Mouse (Mus musculus): ENCODE results near the gene Npas3. TPM values are rescaled to one million over a fixed set of nuclear protein-coding genes. Genes with fewer than 3 reads are reported as not detected.

The Npas3 gene
- total RNA-seq, 2 experiments from 2014 or later = not detected

DNA sequence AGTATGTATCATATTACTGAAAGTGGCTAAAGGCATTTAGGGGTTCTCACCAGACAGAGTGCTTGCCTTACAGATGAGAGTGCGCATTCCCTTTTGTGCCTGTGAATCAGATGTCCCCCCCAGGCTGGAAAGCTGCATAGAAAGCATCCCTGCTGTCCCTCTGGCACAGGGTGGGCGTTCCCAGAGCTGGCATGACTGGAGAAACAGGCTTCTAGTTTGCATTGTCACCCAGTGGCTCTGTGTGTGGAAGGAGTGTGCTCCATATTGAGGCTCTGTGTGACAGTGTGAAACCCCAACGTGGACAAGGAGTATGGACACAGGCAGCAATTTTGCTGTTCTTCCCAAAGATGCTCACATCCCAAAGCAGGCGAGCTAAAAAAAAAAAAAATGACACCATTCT, 515.7 kb downstream of the Npas3 start:
- no peak for ATAC-seq (replicated peaks; ENCODE audit: poor library complexity)

DNA sequence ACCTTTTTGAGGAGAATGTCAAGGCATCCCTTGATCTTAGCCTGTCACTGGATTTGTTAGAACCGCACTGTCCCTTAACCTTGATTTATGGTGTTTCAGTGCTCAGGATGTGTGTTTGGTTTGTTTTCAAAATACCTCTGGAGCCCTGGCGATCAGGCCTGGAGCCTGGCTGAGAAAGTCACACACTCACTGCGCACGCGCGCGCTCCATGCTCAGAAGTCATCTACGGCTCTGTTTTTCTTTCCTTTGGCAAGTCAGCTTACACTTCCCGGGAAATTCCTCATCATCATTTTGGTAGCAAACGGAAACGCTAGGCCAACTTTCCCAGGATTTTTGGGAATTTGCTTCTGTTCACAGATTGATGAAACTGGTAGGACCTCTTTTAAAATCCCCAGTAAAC, 519.9 kb downstream of the Npas3 start:
- ATAC-seq (replicated peaks; ENCODE audit: poor library complexity) = no peak

DNA sequence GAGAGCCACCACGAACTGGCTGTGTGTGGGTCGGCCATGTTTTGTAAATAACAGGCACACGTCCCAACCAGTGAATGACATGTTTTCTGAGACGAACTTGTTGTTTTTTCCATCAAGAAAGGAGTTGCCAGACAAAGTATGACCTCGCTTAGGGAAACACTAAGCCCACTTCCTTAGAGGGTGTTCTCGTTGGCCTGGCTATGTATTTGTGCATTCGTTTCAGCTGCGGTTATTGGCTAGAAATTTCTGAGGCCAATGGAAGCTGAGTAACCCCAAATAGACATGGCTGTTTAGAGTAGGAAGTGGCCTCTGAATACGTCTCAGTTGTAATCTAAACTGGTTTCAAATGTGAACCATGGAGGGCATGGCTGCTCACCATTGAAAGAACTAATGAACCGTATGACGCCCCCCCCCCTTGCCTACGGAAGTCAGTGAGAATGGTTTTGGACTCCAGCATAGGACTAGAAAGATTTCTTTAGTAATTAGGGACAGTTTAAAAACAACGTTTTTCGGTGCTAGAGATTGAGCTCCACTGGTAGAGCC, 523.0 kb downstream of the Npas3 start:
- ATAC-seq (replicated peaks; ENCODE audit: poor library complexity) = no peak

DNA sequence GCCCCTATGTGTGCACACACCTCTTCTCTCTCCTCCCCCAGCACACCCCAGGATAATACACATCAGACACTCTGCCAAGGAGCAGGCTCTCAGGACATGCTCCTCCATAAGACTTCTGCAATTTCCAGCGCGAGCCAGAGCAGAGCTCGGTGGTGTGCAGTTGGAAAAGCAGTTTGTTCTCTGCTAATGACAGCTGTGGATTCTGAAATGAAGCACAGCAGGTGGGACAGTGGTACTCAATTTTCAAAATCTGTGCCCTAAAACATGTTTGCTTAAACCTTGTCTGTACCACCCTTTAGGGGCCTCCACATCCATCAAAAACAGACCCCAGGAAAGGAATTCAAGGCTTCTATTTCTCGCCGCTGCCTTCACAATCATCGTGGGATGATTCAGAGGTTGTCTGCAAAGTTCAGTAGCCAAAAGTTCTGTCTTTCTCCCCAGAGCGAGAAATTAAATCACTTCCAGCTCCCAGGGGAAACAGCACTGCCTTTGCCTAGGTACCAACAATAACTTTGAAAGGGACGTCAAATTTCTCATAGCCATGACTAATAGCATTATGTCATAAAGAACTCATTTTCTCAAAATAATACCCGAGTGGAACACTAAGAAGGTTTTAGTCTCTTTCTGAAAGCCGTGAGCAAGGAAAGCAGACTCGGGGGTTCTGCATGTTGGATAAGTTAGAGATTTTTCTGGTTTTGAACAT, 533.5 kb downstream of the Npas3 start:
- ATAC-seq (replicated peaks; ENCODE audit: poor library complexity) = no peak

DNA sequence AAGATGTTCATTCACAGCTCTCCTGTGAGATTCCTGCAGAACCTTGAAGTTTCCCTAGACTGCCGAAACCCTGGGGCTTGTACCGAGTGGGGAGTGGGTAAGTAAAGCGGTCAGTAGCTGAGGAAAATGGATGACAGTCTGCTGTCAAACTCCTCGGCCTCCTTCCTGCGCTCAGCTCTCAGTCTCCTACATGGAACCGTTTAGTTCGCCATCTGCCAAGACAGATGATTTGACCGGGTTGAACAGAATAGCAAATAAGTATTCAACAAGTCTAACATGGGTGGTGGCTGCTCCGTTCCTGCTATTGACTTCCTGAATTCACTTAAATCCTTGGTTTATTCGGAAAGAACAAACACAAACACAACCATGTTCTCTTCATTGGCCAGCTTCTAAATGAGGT, 541.0 kb downstream of the Npas3 start:
- no peak for ATAC-seq (replicated peaks; ENCODE audit: poor library complexity)

DNA sequence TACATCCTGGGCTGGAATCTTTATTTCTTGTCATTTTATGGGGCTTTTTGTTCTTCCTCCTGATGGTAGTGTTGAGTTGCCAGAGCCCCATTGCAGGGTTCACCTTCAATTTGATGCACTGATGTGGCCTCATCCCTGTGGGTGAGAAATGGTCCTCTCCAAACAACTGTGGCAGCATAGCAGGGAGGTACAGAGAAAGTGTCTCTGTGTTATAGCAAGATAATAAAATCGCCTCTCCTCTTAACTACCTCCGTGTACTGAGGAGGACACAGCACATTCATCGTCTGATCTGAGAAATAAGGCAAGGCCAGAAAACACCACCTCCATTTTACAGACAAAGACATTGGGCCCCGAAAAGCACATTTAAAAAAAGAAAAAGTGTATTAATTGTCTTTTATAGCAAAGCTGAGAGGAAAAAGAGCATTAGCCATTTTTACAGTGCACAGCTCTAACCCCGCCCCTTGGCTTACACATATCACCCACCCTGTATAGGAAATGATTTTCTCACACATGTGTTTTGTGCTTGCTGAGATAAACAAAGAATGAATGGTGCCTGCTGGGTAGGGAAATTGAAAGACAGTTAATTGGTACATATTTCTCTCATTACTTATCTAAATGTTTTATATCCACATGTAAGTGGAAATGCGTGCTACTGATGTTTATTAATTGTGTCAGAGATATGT, 546.4 kb downstream of the Npas3 start:
- ATAC-seq (replicated peaks; ENCODE audit: poor library complexity) = no peak

DNA sequence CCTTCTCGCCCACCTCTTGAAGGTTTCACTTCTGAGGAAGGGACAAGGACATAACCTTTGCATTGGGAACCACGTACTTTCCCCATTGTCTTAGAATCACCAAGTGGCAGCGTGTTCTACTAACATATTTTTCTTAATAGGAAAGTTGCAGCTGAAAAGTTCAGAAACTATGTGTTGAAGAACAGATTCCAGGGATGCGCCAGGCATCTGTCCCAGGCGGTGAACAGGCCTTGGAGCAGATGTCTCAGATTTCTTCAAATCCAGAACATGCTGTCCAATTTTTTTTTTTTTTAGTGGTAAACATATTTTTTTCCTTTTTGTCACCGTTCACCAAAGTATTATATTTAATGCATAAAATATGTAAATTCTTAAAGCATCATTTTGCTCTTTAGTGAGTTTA, 553.4 kb downstream of the Npas3 start:
- no peak for ATAC-seq (replicated peaks; ENCODE audit: poor library complexity)

DNA sequence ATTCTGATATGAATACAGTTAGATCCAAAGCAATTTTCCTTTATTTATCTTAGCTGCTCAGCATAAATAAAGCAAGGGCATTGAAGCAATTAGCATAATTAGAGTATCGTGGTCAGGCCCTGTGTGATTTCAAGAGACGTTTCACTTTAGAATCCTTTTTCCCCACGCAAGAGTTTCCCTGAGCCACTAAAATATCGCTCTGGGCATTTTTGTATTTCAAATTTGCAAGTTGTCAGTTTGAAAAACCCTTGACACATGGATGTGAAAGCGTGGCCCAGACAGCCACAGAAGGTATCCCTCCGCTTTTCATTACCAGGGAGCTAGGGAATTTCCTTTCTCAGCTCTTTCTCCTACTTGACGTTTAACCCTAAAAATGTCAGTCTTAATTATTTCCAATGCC, 553.9 kb downstream of the Npas3 start:
- no peak for ATAC-seq (replicated peaks; ENCODE audit: poor library complexity)

DNA sequence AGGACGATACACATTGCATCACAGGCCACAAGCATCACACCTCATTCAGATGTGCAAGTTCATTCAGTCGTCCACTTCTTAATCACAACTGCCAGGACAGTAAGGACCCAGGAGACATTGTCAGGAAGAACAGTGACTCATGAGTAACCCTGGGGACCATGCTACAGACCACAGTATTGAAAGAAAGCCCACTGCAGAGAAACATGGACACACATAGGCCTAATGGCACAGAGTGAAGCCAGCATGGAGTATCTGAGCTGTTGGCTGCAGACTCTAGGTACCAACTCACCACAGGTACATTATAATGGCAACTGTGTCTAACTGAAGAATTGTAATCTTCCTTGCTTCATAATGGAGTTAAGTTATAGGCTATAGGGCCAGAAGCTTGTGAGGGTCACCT, 561.6 kb downstream of the Npas3 start:
- no peak for ATAC-seq (replicated peaks; ENCODE audit: poor library complexity)

DNA sequence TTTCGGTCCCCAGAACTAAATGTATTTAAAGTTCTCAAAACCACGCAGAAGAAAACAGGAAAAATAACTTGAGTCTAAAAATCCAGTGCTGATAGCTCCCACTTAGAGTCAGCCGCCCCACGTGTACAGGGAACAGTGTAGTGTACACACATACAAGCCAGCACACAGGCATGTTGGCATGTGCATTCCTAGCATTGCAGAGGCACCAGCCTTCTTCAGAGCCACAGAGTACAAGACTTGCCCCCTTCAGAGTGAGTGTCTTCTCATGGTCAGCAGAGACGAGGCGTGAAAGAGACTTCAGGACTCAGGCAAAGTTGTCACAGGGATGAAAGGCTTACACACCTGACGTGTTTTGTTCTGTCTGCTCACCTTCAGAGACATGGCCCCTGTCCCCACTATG, 565.8 kb downstream of the Npas3 start:
- ATAC-seq (replicated peaks; ENCODE audit: poor library complexity) = no peak

DNA sequence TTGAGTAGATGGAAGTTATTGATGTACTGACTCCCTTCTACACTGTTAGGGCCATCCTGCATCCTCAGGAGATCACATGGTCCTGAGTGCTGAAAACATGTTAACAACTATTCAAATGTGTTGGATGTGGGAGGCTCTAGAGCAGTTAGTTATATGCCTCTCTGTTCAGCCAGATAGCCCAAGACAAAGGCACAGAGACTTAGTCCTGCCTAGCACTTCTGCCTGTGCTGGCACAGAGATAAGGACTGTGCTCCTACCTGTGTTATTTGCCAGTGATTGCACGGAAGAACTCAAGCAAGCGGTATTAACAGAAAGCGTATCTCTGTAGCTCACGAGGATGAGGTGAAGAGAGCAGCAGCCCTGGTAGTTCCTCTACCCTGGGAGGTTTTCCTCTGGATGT, 571.5 kb downstream of the Npas3 start:
- ATAC-seq (replicated peaks; ENCODE audit: poor library complexity) = no peak

DNA sequence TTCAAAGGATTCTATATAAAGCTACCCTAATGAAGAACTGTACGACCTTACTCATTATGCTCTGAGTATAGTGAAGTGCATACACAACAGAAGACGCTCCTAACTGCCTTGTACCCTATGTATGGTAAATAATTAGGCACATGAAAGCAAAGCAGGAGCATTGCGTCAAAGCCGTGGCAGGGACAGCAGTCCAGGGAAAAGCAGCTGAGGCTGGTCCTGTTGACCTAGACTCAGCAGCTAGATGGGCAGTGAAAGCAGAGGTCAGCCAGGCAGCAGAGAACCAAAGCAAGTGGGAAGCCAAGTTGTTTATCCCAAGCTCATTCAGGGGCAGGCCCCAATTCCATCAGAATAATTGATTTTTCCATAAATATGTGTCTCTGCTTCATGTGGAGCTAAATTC, 574.4 kb downstream of the Npas3 start:
- no peak for ATAC-seq (replicated peaks; ENCODE audit: poor library complexity)

DNA sequence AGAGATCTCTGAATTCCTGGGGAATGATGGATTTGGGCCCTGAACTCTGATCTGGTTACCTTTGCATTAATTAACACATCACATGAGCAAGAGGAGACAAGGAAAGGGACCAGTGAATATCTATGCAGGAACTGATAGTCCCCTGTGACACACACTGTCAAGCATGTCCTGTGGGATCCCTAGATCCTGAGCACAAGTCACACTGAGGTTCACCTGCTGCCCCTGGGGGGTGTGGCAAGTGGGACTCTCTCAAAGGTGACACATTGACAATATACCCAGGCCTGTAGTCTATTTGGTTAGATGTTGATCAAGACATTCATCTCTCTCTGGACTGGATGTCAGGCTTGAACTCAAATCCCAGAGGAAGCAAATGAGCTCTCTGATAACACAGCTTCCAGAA, 576.8 kb downstream of the Npas3 start:
- ATAC-seq (replicated peaks; ENCODE audit: poor library complexity) = no peak

DNA sequence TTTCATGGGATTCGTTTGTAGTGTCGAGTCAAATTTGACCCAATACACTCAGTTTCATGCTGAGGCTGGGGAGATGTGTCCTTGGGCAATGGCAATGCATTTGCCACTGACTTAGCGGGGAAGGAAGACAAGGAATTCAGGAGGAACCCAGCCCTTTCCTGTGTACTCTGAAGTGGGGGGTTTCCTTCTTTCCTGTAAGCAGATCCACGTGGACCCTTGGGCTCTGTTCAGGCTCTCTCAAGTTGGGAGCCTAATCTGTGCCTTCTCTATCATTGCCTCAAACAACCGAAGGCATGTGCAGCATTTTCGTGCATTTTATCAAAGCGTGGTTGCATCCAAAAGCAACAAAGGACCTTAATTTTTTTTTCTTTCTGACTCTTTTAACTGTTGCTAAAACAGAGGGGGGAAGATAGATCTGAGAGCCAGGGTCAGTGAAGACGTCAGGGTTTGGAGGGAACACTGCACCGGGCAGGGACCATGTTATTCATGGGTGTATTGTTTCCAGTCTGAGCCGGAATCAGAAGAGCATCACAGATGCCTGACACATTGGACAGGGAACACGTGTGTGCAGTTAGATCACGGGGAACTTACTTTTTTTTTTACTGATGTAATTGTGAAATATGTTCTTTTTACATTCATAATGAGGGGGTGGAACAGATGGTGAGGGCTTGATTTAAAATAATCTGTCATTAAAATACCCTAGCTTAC, 577.6 kb downstream of the Npas3 start:
- ATAC-seq (replicated peaks; ENCODE audit: poor library complexity) = no peak

DNA sequence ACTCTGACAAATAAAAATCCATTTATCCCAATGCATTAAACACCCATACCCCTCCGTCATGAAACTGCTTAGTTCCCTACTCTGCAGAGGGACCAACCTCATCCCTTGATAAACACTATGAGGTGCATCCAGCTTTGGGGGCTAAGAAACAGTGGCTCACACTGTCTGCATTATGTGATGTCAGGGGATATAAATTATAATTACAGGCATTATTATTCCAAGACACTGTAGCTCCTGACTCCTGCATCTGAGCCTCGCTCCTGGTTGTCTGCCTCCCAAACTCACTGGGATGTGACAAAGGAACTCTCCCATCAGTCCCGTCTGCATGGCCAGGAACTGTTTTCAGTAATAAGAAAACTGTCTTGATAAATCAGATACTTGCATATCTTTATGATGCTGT, 578.3 kb downstream of the Npas3 start:
- no peak for ATAC-seq (replicated peaks; ENCODE audit: poor library complexity)

DNA sequence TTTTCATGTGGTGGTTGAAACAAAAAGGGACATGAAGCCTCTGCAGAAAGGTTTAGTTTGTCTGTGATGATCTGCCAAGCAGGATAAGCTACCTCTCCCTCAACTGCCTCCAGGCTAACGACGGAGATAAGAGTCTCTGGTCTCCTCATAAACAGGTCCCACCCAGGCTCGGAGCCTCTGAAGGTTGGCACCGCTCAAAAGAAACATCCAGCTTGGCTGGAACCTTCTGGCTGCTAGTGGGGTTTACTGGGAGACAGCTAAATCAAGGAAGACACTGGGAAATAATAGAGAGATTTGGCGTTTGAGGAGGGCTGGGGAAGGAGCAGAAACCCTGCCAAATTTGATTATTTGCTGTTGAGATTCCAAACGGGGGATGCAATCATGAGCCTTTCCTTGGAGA, 584.1 kb downstream of the Npas3 start:
- ATAC-seq (replicated peaks; ENCODE audit: poor library complexity) = no peak; the same call in 1 of the 2 replicates

DNA sequence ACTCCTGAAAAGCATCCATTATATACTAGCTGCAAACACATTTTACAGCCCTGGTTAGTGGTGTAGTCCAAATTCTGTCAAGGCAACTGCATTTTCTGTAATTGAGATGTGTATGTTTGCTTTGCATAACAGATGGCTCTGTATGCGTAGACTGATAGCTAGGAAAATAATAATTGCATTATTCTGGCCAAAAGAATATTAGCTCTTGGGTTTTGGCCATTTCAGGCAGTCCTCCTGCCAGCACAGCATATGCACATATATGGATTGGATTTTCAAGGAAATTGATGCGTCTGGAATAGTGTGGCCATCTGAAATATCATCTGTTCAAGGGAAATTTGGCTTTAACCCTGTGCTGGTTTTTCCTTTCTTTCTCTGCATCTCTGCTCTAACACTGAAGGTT, 584.9 kb downstream of the Npas3 start:
- no peak for ATAC-seq (replicated peaks; ENCODE audit: poor library complexity)

DNA sequence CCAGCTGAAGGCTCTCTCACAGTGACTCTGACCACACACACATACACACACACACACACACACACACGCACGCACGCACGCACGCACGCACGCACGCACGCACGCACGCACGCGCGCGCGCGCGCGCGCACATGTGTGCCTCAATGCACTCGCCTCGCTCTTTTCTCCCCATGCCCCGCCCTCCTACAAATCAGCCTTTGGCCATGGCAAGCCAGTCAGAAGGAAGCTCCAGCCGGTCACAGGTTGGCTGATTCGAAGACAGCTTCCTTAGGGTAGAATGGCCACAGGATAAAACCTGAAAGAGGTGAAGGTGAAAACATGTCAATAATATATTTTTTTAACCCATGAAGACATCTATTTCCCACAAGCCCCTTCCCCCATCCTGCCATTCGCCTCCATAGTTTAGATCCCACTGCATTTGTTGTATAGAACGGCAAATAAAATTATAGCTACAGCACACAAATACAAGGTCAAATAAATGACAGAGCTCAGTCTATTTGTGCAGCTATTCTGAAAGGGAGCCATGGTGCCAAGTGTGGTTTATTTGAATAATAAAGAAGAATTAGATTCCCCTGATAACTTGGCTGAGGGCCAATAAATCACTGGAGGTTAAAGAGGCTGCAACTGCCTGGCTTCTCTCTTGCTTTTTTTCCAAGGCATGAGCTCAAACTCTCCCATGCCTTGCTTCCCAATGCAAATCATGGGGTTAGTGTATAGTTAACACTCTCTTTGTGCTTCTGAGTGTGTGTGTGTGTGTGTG, 587.7 kb downstream of the Npas3 start:
- no peak for ATAC-seq (replicated peaks; ENCODE audit: poor library complexity)

DNA sequence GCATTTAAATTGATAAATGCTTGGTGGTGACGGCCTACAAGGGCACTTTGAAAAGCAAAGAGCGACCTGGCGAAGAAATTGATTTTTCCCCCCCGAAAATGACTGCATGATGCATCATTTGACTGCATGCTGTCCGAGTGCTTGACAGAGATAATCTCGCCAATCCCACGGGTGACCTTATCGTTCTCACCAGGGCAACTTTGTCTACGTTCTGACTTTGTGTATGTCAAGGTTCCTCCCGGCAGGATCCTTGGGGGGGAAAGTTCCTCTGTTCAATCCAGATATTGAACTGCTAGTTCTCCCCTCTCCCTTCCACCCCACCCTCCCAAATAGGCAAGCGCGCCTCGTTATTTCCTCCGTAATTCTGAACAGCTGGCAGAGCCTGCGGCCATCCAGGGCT, 588.9 kb downstream of the Npas3 start:
- ATAC-seq (replicated peaks; ENCODE audit: poor library complexity) = no peak

DNA sequence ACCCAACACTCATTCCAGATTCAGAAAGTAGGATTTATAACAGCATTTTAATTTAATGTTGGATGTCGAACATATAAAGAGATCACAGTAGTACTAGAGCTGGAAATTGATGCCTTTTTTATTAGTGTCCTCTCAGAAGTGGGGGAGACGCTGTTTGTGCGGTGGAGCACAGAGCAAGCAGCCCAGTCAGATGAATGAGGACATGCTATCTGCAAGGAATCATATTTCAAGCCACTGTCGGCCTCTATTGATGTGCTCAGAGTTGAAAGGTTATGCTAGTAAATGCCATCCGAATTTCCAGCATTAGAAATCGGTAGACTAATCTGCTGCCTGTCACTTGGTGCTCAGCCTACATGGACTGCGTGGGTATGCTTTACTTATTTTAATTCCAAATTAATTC, 590.1 kb downstream of the Npas3 start:
- no peak for ATAC-seq (replicated peaks; ENCODE audit: poor library complexity)

DNA sequence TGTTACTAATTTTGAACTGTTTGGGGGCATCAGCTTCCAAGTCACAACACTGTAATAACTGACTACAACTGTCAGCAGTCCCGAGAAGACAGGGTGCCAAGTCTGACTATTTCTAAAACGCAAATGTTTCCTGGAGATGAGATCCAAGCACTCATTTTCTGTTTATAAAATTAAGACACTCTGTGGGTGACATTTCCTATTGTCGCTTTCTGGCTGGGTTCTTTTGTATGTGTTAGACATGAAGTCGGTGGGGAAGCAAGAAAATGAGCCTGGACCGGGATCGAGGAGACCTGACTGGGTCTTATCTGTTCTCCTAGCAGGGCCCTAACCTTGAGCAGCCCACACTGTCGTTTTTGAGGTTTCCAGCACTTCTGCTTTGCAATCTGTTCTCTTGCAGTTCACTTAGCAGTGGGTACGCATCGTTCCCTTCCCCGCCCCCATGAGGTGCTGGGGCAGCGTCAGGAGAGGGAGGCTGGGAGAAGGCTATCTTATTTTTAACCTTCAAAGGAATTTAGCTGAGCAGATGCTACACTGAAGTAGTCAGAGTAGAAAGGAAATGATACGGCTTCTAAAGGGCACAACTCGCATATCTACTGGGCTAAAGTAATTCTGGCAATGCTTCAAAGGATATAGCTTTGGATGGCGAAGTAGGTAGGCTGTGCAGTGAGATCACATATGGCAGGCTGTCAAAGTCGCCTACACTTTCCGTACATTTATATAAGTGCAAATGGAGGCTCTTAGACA, 593.6 kb downstream of the Npas3 start:
- no peak for ATAC-seq (replicated peaks; ENCODE audit: poor library complexity)

Measured in megakaryocyte progenitor cell, adult 5-6 weeks (primary cell).